Mouse (Mus musculus) liver, adult 2 months (tissue): ENCODE results near the gene Zfp462.

Source experiments
- CTCF ChIP-seq: fragments of 200-500 bp; IDR thresholded peaks from 2 replicates; pipeline ENCODE4 v1.5.1; 2011; ENCODE audit warnings: low read depth, low read length, control low read depth
- POLR2A ChIP-seq: fragments of 200-500 bp; IDR thresholded peaks from 2 replicates; pipeline ENCODE4 v1.6.1; 2011; ENCODE audit warnings: low read length, control low read depth; ENCODE audit not compliant: insufficient read depth; ENCODE audit errors: extremely low read depth

DNA sequence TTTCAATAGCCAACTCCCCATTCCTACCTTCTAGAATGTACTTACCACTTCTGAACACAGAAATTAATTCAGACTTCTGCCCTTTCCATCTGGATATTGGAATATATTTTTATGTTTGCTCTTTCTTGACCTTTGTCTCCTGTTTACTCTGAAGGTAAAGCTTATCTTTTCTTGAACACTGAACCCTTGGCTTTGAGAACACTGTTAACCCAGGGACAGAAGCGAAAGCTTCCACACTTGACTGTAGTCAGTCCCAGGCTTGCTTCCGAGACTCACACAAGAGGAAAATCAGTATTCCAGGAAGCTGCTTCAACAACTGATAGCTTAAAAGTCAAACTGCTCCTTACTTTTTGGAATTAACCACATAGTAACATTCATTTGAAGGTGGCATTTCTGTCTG lies 70.7 kb downstream of the Zfp462 start:
- TF ChIP-seq CTCF = no peak
- no peak for TF ChIP-seq POLR2A
